Mouse (Mus musculus): Measurements from ENCODE around the gene Cnst.

The Cnst gene

DNA sequence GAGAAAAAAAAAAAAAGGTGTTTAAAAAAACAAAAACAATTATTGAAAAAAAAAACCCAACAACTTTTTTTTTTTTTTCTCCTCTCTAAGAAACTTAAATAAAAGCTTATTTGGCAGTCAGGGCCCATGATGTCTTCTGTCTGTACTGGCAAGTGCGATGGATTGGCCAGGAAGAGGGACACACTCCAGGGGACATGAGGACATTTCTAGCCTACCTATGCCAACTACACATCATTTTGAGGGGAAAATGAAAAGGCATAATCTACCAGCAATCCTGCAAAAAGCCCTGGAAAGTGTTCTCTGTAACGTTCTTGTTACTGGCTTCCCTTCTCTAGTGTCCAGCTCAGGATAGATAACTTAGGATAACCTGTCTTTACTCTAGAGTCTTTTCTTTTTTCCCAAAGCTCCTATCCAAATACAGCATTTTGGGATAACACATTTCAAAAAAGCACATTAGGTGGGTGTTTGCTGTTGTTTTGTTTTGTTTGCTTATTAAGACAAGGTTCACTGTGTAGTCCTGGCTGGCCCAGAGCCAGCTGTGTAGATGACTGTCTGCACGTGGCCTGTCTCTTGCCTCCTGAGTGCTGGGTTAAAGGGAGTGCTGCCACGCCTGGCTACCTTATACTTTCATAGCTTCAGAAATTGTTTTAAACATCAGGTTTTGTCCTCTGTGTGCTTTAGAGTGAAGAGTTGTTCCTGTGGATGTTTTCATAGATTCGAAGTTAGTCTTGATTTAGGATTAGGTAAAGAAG, 7.2 kb downstream of the Cnst start:
- no peak for DNase-seq (ENCODE audit: low spot score)

DNA sequence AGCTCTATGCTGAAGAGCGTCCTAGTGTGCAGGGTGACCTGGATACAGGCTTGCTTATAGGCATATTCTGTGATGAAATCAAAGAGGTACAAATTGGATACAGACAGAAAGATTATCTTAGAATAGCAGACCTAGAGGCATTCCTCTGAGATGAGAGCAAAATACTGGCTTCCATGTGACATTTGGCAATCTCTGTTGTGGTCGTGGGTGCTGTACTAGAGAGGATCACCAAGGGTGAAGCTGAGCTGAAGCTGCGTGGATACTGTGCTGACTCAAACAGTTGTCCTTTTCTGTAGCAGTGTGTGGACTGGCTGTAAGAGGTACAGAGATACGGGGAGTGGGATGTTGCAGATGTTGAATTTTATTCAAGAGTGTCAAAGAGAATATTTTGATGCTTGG, 7.8 kb downstream of the Cnst start:
- DNase-seq (ENCODE audit: low spot score): no peak

DNA sequence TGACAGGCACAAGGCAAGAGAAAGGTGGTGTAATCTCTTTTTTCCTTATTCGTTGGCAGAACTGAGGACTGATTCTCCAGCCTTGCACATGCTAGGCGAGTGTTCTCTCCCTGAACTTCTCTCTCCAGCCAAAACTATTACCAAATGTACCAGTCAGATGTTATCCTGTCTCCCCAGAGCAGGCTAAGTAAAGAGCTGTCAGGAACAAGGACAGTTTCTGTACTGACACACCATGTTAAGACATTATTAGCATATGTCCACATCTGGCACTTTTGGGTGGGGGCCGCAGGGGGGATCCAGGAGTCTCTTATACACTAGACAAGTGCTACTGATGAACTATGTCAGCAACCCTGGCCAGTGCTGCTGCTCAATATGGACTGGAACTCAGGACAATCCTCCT, 10.8 kb downstream of the Cnst start:
- no peak for DNase-seq (ENCODE audit: low spot score)

DNA sequence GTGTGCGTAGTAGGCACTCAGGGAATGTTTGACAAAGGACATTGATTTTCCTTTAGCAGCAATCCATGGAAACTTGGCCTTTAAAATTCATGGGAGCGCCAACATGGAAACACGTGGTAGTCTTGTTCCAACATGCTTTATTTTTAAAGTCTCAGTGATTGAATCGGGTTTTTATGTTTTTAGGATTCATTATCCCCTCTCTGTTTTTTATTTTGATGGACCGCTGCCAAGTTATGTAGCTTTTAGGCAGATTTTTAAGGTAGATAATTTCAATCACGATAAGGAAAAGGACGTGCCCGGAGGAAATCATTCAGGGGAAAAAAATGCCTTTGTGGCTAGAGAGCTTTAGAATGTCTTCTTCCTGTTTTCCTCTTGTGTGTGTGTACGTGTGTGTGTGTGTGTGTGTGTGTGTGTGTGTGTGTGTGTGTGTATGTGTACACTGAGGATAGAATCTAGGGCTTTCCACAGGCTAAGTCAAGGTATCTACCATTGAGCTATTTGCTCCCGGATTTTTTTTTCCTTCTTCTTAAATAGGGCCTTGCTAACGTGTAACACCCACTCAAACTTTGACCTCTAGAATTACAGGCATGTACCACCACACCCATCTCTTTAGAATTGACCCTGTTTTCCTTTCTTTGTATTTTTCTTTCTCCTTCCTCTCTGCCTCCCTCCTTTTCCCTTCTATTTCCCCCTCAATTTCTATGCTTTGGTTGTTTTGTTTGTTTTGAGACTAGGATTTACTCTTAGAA, 13.4 kb downstream of the Cnst start:
- DNase-seq (ENCODE audit: low spot score): no peak

DNA sequence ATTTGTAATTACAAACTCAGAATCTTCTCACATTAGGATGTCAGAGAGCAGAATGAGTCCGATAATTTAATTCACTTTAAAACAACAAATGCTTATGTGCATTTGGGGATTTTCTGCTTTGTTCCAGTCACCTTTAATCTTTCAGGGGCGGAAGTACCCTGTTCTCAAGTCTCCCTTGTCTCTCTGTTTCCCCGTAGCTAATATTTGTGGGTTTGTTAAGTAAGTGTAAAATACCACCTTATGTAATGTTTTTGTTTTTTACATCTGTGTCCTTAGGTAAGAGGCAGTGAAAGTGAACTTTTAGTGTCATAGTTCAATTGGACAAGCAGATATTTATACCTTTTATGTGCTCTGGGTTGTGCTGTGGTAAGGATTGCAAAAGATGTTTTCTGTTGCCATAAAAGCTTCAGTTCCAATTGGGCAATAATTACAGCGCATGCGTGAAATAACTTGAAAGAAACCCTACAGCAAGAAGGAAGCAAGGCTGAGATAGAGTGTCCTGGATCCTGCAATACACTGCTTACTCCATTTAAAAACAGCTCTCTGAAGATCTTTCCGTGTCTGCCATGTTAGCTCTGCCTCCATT, 14.8 kb downstream of the Cnst start:
- no peak for DNase-seq (ENCODE audit: low spot score)

DNA sequence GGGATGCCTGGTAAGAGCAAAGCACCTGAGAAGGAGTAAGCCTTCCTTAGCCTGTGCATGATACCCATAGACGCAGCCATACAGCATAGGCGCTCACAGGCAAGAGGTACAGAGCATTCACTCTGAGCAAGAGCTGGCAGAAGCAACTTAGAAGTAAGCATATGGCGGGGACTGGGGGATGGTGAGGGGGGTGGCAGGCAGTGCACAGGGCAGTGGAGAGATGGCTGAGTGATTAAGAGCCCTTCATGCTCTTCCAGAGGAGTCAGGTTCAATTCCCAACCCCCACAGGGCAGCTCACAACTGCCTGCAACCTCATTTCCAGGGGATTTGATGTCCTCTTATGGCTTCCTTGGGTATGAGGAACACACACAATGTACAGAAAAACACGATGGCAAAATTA, 17.0 kb downstream of the Cnst start:
- DNase-seq (ENCODE audit: low spot score): no peak

DNA sequence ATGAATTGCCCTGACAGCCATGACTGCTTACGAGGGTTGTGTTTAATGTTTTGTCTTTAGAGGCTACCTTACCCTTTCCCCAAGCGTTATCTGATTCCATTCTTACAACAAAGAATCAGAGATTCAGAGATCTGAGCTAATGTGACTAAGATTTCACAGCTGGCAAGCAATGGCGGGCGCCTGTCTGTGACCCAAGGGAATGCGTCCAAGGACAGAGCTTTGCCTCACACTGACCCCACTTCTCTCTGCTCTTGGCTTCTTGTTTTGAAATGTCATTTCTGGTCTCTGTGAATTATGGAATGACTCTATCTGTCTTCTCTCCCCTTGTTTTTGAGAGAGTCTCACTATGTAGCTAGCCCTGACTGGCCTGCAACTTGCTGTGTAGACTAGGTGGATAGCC, 17.8 kb downstream of the Cnst start:
- no peak for DNase-seq (ENCODE audit: low spot score)

DNA sequence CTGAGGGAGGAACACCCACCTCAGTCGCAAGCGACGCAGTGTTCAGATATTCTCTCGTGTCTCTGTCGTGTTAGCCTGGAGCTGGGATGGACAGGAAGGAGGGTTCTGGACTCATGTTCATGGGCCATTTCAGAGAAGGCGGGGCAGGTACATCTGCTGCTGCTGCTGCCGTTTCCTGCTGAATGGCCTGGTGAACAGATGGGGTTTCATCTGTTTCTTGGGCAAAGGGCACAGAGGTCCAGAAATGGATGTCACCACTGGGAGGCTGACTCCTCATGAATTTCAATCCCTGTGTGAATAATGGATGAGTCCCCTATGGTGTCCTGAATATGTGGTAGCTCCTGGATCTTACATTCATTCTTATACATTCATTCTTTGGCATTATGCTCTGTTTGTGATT, 21.4 kb downstream of the Cnst start:
- DNase-seq (ENCODE audit: low spot score): no peak

DNA sequence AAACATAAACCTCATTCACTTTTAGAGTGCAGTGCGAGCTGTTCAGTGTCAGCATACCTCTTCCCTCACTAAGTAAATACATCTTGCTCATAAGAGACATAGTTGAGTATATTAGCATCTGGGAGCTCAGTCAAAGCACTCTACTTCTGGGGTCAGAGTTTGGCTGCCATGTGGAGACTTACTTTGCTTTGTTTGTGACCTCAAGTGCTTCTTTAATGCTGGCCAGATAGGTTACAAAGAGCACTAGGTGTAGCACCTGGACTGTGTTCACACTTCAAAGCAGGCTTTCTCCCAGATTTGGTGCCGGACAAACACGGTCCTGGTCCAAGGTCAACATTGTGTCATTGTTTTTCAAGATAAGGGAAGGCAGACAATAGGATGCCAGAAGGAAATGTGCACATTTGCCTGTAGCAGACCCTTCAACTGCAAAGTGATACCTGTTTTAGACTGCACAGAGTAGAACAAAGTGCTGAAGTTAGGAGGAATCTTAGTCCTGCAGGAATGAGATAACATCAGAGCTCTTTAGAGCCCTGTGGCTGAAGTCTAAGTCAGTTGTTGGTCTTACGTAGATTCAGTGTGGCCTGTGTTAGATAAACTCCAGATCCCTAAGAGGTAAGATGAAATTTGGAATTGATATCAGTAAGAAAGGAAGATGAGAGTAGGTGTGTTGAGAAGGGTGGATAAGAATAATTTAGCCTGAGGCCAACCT, 22.7 kb downstream of the Cnst start:
- no peak for DNase-seq (ENCODE audit: low spot score)

DNA sequence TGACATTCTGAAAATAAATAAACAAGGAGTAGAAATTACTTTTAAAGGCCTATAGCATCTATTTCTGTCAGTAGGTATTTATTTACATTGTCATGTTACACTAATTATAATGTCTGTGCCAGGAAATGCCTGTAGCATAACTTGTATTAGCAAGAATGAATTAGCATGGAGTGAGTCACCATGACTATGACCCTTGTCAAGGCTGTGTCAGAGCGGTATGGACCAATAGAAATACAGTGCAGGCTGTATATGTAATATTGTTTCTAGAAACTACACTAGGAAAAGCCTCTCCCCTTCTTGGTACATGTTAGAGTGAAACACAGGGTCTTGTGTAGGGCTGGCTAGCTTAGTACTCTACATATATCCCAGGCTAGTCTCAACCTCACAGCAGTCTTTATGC, 24.3 kb downstream of the Cnst start:
- no peak for DNase-seq (ENCODE audit: low spot score)

DNA sequence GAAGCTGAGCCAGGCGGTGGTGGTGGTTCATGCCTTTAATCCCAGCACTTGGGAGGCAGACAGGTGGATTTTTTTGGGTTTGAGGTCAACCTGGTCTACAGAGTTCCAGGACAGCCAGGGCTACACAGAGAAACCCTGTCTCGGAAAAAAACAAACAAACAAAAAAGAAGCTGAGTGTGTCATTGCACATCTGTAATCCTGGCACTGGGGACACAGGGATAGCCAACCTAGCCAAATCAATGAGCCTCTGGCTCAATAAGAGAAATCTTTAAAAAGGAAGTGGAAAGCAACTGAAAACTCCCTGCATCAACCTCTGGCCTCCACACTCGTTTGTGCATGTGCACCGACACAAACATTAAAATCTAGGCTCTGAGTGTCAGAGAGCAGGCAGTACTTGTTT, 25.5 kb downstream of the Cnst start:
- DNase-seq (ENCODE audit: low spot score): no peak

DNA sequence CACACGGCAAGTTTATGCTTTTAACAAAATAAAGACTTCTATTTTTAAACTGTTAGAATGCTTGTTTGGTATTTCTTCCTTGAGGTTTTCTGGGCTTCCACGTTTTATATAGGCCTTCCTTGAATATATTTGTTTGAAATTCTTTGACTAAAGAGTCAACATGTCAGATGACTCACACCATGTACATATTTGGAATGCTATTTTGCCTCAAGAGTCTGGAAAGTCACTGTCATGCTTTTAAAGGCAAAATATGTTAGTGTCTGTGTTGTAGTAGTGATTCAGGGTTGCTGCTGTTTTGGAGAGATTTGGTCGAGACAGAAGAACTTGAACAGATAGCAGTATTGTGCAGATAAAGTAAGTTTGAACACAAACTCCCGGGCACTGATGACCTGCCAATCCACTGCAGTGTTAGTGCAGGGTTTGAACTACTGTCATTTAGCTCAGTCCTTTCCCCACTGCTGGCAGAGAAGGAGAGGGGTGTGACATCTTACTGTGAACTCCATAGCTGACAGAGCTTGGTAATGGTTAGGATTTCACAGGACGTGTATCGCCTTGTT, 27.6 kb downstream of the Cnst start:
- no peak for DNase-seq (ENCODE audit: low spot score)

DNA sequence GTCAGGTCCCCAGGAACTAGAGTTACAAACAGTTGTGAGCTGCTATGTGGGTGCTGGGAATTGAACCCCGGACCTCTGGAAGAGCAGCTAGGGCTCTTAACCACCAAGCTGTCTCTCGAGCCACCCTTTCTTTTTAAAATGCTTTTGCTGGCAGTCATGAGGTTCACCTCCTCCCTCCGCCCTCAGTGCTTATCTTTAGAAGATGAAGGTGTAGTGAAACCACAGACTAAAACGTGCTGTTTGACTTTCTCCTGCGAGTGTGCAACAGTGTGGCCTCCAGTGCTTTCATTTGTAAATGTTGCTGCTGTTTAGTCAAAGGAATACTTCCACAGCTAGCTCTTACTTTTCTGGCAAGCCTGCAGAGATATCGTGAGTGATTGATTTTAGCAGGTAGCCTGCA, 32.5 kb downstream of the Cnst start:
- DNase-seq (ENCODE audit: low spot score): no peak

DNA sequence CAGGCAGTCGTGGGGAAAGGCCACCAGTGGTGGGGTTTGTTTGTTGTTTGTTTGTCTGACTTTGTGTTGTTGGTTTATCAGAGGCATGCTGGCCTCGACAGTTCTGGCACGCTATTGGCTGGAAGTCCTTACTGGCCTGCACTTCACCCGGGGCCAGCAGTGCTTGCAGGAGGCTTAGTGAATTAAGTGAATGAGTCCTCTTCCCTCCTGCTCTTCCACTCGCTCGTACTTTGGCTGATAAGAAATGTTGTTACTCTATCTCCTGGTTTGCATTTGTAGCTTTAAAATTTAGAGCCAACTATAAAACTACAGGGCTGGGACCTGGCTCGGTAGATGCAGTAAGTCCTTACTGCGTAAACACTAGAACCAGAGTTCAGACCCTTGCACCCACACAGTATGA, 34.0 kb downstream of the Cnst start:
- DNase-seq (ENCODE audit: low spot score): no peak

DNA sequence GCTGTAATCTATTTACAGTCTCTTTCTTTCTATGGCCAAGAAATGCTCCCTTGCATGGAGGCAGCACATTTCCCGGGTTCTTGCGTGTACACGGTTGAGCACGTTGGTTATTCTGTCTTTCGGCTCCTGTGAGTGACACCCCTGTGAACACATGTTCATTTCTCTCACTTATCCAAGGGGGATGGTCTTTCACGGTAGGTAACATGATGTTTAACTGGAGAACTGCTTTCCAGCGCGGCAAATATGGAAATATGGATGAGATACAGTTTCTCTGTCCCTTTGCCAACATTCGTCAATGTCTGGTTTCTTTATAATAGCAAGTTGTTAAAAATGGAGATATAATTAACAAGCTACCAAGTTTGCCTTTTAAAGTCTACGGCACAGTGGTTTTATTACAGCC, 35.3 kb downstream of the Cnst start:
- no peak for DNase-seq (ENCODE audit: low spot score)

DNA sequence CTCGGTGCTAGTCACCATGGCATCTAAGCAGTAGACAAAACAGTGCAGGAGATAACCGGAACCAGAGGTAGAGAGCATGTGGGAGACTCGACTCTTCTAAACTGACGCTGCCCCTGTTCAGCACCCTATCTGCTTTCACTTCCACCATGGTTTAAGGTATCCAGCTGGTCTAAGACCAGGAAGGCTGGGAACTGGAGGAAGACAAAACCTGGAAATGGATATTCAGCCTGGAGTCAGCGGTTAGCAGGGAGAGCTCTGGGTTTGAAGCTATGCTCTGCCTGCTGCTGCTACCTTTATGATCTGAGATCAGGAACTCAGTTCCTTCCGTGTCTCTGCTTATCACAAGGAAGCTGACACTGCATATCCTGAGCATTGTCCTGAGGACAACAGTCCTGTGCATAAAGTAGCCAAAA, 35.9 kb downstream of the Cnst start:
- no peak for DNase-seq (ENCODE audit: low spot score)

DNA sequence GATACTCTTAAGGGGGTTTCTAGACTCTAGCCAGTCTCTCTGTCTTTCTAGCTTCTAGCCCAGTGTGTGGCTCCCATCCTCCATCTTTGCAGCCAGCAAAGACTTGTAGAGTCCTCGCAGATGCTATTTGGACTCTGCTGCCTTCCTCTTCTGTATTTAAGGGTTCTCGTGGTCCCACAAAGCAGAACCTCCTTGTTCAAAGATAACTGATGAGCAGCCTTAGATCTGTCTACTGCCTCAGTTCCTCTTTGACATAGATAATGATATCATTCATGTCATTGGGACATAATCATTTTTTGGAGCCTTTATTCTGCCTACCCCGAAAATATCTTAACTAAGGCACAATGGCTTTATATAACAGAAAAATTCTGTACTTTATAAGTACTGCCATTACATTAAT, 36.9 kb downstream of the Cnst start:
- no peak for DNase-seq (ENCODE audit: low spot score)

DNA sequence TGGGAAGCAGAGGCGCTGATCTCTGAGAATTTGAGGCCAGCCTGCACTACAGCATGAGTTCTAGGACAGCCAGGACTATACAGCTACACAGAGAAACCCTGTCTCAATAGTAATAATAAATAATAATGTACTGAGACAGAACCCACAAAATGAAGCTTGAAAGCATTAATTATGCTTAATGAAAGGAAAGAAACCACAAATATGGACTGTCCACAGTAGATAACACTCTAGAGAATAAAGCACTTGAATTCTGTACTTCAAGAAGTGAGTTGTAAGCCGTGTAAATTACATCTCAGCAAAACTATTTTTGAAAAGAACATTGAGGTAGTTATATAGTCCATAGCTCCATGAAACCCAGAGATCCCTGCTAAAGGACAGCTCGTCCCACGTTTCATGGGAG, 38.0 kb downstream of the Cnst start:
- DNase-seq (ENCODE audit: low spot score): no peak

DNA sequence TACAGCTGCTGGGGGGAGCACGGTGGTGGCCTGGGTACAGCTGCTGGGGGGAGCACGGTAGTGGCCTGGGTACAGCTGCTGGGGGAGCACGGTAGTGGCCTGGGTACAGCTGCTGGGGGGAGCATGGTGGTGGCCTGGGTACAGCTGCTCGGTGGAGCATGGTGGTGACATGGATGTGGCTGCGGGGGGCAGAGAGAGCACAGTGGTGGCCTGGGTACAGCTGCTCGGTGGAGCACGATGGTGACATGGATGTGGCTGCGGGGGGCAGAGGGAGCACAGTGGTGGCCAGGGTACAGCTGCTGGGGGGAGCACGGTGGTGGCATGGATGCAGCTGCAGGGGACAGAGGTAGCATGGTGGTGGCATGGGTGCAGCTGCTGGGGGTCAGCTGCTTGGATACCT, 39.5 kb downstream of the Cnst start:
- no peak for DNase-seq (ENCODE audit: low spot score)

DNA sequence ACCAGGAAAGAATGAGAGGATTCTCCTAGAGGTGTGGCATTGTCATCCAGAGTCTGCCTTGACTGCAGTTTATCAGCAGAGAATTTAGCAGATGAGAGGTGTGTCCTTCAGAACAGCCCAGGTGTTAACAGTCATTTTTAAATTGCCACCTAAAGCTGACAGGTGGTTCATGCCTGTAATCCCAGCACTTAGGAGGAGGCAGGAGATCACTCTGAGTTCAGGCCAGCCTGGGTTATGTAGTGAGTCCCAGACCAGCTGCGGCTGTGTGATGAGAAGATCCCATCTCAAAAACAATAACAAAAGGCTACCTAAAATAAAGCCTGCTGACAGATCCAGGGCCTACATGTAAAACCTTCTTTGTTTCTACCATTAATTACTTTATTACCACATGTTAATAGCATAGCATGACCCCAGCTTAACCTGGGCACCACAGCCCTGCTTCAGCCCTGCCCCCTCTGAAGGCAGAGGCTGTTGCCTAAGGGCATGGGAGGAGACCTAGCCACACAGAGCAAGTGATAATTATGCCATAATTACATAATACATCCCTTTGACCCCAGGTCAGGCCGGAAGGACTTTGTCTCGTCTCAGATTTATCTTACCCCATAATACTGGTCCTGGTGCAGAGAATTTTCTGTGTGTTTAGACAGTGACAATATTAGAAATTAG, 40.4 kb downstream of the Cnst start:
- DNase-seq (ENCODE audit: low spot score): no peak

DNA sequence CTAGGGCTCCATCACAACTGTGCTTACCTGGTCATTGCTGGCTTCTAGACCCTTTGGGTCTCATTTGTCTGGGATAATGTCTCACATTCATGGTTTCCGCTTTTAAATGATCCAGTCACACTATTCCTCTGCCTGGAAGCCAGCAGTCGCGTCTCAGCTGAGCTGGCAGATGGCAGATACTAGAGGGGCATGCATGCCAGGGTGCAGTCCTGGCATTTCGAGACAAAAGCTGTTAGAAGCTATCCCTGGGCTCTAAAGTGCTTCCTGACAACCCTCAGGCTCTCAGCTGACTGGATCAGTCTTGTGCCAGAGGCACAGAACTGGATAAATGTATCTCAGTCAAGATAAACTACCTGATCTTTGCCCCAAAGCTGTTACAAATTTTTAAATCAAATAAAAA, 42.1 kb downstream of the Cnst start:
- DNase-seq (ENCODE audit: low spot score): no peak

DNA sequence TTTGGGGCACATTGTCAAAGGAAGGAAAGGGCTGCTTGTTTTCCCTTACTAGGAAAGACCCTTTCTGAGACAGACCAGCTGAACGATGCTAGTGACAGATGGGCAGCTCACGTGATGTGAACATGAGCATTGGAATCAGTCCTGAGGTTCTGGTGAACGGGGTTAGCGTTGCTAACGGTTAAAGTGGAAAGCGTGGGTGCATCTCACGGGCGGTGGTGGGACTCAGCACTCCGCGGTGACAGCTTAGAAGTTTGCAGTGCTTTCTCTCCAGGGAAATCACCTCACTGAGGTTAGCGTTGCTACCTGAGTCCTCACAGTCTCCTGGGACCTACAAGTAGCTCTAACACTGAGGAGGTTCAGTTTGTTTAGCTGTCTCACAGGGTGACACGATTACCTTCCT, 45.5 kb downstream of the Cnst start:
- DNase-seq (ENCODE audit: low spot score): no peak
